Mouse (Mus musculus): ENCODE measurements around the gene 1110059E24Rik. TPM values are rescaled to one million over a fixed set of nuclear protein-coding genes. Genes with fewer than 3 reads are reported as not detected.

Gene 1110059E24Rik
- total RNA-seq, 1 experiment from 2014 or later = 68.2 TPM

DNA sequence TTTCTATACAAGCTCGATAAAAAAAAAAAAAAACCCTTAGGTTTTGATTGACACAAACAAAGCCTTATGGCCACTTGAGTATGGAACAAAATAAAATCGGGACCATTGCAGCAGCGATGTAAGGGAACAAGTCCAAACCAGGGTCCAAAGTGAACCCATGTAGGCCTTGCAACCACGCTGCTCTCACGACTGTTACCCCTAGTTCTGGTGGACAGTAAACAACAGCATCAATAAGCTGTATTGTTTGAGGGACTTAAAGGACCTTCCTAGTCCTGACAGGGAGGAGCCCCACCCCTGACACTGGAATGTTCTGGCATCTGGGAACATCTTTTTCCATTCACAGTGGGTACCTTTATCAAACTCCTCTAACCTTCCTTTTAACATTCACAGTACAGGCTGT is 68.8 kb downstream of the 1110059E24Rik start:
- ATAC-seq (replicated peaks; ENCODE audit: insufficient number of reproducible peaks, low FRiP score, low TSS enrichment, poor library complexity, severe bottlenecking) = no peak

DNA sequence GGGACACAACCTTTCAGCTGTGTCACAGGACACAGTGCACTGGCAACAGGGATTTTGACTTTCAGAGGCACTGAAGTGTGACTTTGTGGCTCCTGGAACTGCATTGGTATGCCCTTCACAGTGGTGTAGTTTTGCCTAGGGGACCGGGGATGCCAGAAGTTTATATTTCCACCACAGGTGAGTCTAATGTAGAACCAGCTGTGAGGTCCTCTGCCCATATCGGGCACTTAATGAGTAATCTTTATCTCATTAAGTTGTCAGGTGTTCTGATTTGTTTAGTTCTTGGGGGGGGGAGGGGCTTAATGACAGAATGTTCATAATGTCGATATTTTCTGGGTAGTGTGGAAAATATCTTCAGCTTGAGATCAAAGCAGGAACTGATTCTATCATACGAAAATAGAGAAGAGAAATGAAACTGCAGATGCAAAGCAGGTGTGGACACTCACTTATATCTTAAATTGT is 69.2 kb downstream of the 1110059E24Rik start:
- ATAC-seq (replicated peaks; ENCODE audit: insufficient number of reproducible peaks, low FRiP score, low TSS enrichment, poor library complexity, severe bottlenecking) = no peak

DNA sequence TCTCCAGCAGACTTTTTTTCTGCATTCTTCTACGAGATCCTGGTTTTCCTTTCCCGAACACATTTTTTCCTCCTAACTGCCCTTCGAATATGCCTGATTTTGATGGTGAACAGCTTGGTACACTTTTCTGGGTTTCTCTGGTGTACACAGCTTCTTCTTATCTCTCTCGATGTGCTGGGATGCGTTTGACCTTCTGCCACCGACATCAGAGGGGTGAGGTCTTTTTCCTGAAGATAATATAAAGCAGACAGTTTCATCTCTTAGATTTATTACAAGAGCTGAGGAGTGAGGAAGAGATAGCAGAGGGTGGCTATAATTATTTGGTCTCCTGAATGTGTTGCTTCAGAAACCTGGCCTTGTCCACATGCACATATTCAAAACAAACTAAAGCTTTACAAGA is 71.4 kb downstream of the 1110059E24Rik start:
- ATAC-seq (replicated peaks; ENCODE audit: insufficient number of reproducible peaks, low FRiP score, low TSS enrichment, poor library complexity, severe bottlenecking) = no peak

DNA sequence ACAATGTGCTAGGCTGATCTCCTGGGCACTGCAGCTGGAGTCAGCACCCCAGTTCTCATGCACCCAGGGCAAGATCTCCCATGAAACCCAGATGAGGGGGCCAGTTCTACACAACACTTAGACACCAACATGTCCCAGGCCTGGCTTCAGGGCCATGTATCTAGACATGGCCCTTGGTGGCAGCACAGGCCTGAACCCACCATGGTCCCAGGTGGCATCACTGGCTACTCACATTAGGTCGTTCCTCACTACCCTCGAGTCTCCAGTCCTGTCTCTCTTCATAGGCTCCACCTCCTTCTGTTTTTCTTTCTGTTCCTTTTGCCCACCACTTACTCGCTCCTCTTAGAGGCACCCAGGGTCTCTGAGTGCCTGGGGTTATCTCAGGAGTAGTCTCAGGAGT is 72.9 kb downstream of the 1110059E24Rik start:
- no peak for ATAC-seq (replicated peaks; ENCODE audit: insufficient number of reproducible peaks, low FRiP score, low TSS enrichment, poor library complexity, severe bottlenecking)

DNA sequence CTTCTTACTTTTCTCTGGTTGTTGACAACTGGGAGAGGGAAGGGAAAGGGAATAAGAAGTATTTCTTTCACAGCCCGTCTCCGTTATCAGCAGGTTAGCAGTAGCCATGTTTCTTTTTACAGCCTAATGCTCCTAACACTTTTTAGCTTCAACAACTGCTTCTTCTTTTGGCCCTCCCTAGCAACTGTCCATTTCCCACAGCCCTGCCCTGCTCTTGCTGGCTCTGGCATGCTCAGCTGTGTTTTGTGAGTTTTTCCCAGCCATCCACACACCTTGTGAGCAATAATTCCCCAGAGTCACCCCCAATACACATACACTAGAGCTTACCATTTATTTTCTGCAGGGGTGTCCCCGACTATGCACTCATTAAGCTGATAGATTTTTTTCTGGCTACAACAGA is 75.3 kb downstream of the 1110059E24Rik start:
- ATAC-seq (replicated peaks; ENCODE audit: insufficient number of reproducible peaks, low FRiP score, low TSS enrichment, poor library complexity, severe bottlenecking) = no peak

DNA sequence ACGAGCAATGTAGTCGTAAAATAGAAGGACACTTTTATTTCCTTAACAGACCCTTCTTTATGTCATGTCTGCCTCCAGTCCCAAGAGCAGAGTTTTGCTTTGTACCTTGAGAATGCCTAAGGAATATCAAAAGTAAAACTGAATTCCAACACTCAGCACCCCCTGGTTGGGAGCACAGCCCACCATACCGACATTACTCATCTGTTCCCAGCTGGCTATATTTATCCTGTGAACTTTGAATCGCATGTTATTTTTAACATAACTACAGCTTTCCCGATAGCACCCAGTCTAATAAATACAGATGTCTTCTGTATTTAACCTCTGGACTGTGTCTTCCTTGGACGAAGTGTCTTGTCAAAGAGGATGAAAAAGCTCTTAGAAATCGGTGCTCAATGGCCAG is 80.8 kb downstream of the 1110059E24Rik start:
- ATAC-seq (replicated peaks; ENCODE audit: insufficient number of reproducible peaks, low FRiP score, low TSS enrichment, poor library complexity, severe bottlenecking) = no peak

DNA sequence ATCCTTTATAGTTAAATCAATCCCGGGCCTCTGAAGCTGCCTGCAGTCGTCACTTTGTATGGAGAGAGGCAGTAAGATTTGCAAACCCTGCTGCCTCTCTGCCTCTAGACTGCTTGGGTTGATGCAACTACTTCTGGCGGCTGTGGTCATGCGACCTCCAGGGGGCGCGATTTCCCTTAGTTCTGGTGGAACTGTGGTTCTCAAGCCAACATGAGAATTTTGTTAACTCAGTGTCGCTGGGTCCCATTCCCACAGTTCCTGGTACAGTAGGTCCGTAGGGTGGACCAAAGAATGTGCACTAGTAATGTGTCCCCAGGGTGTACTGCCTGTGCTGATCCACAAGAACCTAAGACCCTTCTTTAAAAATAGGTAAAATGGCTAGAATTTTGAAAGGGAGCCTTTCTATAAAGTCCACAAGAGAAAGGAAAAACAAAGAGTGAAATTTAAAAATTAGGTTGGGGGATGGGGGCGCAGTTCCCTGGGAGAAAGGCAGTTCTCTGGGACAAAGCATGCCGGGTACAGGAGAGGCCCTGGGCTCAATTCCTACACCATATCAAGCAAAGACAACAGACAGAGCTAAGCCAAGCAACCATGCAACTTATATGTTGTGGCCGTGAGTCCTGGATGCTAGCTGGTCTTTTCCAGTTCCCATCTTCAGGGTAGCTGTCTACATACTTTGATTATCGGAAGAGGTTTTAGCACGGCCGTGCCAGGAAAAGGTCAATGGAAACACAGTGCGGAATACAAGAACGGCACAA is 81.4 kb downstream of the 1110059E24Rik start:
- peak; percentile 71 for ATAC-seq (replicated peaks; ENCODE audit: insufficient number of reproducible peaks, low FRiP score, low TSS enrichment, poor library complexity, severe bottlenecking)

DNA sequence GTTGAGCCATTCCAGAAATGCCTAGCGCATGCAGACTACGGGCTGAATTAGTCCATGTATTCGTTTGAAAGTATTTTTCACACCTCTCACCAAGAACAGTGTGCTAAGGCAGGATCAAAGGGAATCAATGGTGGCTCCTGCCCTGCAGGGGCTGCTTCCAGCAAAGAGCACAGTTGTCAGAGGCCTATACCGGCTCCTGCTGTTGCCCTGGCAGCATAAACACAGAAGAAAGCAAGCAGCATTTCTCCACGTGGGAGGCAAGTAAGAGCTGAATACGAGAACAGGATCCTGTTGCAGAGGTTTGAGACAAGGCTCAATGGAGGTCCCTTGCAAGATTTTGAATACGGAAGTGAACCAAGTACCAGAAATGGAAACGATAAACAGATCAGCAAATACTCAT is 82.0 kb downstream of the 1110059E24Rik start:
- no peak for ATAC-seq (replicated peaks; ENCODE audit: insufficient number of reproducible peaks, low FRiP score, low TSS enrichment, poor library complexity, severe bottlenecking)

DNA sequence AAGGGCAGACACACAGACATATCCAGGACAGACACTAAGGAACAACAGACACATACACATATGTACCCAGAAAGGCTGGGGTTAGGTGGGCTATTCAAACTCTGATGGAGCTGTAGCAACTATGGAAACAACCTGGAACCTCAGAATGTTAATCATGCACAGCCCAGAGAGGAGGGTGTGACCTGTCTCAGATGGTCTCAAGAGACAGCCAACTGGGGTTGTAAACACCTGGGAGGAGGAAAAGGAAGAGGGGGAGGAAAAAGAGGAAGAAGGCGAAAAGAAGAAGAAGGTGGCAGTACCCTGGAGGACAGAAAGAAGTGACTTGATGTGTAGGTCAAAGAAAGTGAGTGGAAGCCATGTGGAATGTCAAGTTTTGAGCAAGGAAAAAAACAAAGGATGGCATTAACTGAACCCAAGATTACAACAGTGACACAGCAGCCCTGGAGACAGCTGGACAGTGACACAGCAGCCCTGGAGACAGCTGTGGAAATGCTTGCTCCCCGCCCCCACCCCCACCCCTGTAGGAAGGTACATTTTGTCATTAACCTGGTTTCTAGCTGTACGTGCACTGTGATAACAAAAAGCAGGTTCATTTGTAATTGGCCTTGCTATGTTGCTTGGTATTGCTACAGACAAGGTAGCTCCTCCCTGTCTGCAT is 84.1 kb downstream of the 1110059E24Rik start:
- no peak for ATAC-seq (replicated peaks; ENCODE audit: insufficient number of reproducible peaks, low FRiP score, low TSS enrichment, poor library complexity, severe bottlenecking)

DNA sequence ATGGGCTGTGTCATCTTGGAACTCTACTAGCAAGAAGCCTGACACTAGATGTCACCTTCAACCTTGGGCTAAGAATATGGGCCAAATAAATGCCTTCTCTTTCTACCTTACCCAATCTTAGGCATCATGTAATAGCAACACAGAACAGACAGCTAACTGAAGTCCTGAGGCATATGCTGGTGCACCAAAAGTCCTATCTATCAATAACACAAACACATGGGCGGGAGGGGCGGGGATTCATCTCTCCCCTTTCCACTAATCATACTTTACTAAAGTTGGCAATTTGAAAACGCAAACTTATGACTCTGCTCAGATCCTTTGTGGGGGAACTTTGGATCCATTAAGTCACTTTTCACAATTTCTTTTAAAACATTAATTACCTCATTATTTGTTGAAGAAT is 84.8 kb downstream of the 1110059E24Rik start:
- no peak for ATAC-seq (replicated peaks; ENCODE audit: insufficient number of reproducible peaks, low FRiP score, low TSS enrichment, poor library complexity, severe bottlenecking)

DNA sequence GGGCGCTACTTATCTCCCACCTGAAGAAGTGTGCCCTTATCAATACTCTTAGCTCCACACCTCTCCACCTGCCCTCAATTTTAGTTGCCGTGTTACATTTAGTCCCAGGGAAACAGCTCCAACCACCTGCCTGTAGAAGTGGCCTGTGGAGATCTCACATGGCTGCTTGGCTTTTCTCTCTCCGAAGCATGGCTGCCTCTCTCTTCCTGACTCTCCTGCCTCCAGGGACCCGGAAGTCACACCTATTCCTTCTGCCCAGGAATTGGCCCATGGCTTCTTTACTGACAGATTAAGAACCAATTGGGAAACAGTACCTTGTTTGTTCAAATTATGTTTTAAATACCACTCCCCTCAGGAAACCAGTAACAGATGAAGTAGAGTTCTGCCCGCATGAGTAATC is 86.3 kb downstream of the 1110059E24Rik start:
- no peak for ATAC-seq (replicated peaks; ENCODE audit: insufficient number of reproducible peaks, low FRiP score, low TSS enrichment, poor library complexity, severe bottlenecking)

DNA sequence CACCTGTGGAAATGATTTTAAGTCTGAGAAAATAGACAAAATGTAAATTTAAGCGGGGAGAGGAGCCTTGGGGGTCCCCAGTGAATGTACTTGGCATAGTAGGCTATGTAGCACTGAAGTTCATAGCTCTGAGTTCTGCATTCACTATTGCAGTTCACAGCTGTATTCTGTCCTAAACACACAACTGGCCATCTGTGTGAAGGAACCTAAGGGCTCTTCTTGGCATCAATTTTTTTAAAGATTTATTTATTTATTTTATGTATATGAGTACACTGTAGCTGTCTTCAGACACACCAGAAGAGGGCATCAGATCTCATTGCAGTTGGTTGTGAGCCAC is 88.3 kb downstream of the 1110059E24Rik start:
- no peak for ATAC-seq (replicated peaks; ENCODE audit: insufficient number of reproducible peaks, low FRiP score, low TSS enrichment, poor library complexity, severe bottlenecking)

DNA sequence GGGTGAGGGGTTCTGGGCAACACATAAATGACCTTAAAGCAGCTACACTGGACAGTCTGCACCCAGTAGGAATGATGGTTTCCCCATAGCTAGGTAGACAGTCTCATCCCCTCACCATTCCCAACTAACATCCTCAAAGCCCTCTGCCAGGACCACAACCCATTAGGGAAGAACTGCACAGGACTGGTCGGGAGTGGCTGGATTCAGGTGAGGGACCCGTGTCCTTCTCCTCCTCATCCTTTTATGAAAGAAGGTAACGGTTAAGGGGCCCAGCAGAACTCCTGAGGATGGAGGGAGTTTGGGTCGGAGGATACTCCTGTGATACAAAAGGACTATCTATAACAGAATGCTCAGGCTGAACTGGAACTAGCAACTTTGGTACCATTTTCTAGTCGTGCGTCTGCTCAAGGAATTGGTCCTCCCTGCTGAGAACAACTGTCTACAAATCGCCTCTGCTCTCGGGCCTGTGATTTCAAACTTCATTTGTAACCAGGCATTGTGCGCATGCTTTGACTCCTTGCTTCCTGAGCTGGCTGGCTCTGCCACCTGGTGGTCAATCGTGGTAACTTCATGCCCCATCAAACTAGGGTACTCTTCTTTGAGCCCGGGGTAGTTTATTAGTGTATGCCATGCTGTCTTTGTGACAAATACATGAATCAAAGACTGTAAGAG is 88.9 kb downstream of the 1110059E24Rik start:
- ATAC-seq (replicated peaks; ENCODE audit: insufficient number of reproducible peaks, low FRiP score, low TSS enrichment, poor library complexity, severe bottlenecking) = peak; percentile 72

DNA sequence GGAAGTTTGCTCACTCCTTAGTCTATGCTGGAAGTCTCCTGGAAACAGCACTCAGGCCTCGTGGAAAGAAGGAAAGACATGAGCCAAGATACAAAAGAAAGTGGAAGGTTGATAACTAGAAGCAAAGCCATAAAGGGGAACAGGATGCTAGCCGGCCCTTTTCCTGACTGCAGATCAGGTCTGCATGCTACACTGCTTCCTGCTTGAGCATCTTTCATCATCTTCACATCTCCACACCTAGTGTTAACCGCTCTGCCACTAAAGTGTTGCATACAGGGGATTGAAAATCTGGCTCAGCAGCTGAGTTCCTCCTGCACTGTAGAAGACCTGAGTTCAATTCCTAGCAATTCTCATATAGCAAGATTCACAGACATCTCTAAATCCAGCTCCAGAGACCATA is 89.8 kb downstream of the 1110059E24Rik start:
- ATAC-seq (replicated peaks; ENCODE audit: insufficient number of reproducible peaks, low FRiP score, low TSS enrichment, poor library complexity, severe bottlenecking) = no peak

DNA sequence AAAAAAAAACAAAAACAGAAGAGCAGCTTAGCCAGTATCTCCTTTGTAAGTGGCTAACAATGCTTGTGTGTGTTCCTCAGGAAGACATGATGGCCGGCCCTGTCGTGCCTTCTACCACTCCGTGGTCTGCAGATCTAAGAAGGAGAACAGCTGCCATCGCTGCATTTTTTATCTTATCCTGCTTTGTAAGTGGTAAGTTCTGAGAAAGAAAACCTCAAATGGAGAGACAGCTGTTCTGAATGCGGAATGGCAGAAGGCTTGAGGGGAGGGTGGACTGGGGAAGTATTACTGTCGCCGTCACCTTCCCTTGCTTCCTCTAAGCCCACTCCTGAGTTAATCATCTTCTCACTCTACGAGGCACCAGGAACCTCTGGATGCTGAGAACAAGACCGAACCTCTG is 100.0 kb downstream of the 1110059E24Rik start:
- no peak for ATAC-seq (replicated peaks; ENCODE audit: insufficient number of reproducible peaks, low FRiP score, low TSS enrichment, poor library complexity, severe bottlenecking)

DNA sequence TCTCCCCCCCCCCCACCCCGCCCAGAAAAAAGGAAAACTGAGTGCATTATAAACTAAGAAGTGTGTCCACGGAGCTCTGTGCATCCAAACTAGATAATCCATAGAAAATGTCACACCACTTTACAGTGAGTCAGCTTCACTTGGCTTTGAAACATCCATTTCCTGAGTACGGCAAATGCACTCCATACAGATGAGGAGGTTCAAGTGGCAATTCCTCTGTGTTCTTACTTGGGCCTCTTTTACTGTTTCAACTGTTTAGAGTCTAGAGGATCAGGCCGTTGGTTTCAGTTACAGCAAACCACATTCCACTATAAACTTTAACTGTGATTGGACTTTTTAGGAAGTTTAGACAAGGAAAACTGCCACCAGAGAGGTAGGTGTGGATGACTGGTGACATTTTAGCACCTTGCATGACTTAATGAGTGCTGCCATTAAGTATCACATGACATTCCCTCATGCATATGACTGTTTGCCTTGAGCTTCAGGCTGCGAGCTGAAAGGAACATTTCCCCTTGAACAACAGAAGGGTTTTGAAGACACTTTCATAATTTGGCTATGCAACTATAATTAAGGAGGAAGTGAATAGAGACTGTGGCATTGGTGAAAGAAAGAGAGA is 100.7 kb downstream of the 1110059E24Rik start:
- no peak for ATAC-seq (replicated peaks; ENCODE audit: insufficient number of reproducible peaks, low FRiP score, low TSS enrichment, poor library complexity, severe bottlenecking)

DNA sequence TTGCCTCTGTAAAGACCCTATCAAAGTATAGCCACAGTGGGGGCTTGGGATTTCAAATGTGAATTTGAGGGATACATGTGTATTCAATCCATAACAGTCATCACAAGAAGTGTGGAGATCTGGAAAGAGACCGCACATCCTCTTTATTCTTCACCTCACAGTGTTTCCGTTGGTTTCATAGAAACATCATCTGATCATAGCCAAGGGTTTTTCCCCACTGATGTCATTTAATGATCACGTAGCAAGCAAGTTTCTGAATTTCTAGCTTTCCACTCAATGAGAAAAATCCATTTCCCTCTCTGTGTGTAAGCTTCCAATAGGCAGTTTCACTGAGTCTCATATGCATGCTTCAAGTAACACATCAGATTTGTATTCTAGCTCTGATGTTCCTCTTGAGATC is 103.1 kb downstream of the 1110059E24Rik start:
- ATAC-seq (replicated peaks; ENCODE audit: insufficient number of reproducible peaks, low FRiP score, low TSS enrichment, poor library complexity, severe bottlenecking) = no peak

DNA sequence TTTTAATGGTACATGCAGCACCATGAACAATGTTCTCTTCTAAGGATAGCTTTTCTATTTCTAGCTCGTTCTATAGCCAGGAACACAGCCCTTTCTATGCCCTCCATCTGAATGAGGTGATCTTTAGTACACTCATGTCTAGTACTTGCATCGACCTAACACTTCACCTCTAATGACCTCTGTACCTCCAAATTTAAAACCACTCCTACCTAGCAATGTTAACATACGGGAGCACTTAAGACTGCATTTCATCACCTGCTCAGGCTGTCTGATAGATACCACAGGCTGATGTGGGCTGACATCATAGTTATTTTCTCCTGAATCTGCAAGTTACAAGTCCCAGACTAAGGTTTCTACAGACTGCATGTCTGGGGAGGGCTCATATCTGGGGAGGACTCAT is 103.8 kb downstream of the 1110059E24Rik start:
- no peak for ATAC-seq (replicated peaks; ENCODE audit: insufficient number of reproducible peaks, low FRiP score, low TSS enrichment, poor library complexity, severe bottlenecking)

DNA sequence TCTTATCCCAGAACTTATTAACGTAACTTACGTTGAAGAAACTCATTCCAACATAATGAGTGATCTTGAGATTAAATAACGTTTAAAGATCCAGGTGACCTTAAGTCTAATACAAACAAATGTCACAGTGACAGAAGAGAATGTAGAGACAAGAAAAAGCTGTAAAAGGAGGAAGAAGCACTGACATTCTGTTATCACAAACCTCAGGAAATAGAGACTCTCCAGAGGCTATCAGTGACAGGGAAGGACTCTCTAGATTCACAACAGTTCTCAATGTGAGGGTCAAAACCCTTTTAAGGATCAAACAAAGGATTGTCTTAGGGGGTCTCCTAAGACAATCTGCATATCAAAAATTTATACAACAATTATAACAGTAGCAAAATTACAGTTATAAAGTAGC is 115.7 kb downstream of the 1110059E24Rik start:
- no peak for ATAC-seq (replicated peaks; ENCODE audit: insufficient number of reproducible peaks, low FRiP score, low TSS enrichment, poor library complexity, severe bottlenecking)
